Mouse (Mus musculus) lung, adult 2 months (tissue): Measurements from ENCODE around the gene Trpv3.

Experiments
- CTCF ChIP-seq: fragments of 200-500 bp; IDR thresholded peaks from 2 replicates; pipeline ENCODE4 v1.5.1; 2011; ENCODE audit warnings: mild to moderate bottlenecking, low read length, control low read depth; ENCODE audit not compliant: insufficient read depth
- POLR2A ChIP-seq: fragments of 200-500 bp; IDR thresholded peaks from 2 replicates; pipeline ENCODE4 v1.6.1; 2011; ENCODE audit warnings: low read depth, mild to moderate bottlenecking, control low read depth, low read length, borderline replicate concordance; ENCODE audit errors: extremely low read depth

DNA sequence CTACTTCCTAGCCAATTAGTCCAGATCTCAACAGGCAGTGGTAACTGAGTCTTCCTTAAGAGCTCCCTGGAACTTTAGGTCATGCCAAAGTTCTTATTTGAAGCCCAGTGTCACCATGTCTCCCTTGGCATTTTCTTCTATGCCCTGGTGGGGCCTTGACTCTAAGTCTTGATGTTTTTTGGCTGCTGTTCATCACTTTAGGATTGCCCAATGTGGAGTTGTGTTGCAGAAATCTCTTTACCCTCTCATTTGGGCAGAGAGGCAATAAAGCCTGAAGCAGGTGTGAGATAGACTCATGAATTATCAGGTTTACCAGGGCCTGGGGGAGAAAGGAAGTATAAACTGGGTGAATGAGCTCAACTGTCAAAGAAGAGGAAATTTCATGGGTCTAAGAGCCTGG is 8.5 kb upstream of the Trpv3 start:
- TF ChIP-seq POLR2A (no peak), CTCF (no peak)
